Mouse (Mus musculus) thymus, postnatal 0 days (tissue): ENCODE results near the gene Col9a1. TPM values are rescaled to one million over a fixed set of nuclear protein-coding genes. Genes with fewer than 3 reads are reported as not detected.

Experiments used
- DNase-seq: peaks from one replicate; pipeline ENCODE4 v3.0.0-alpha.2; 2015; ENCODE audit warnings: low spot score
- polyA plus RNA-seq: library from polyadenylated mRNA; unstranded; fragments of >200 nt; fragmentation: Nextera tagmentation; extraction: Ambion mirVana; gene quantifications from 2 replicates; pipeline ENCODE4 v1.2.1, GENCODE M21; 2015

The Col9a1 gene
- polyA plus RNA-seq, result 0.81 and 0.91 TPM in 2 replicates

GRCm38 (mm10) chr1:24177224-24177851, at the start of gene Col9a1:
TSS of gene Col9a1 (plus strand) at chr1:24177610.
- no peak for DNase-seq

- DNase-seq, result no peak
Observed at GRCm38 (mm10) chr1:24127866-24128265, 49.5 kb upstream of the Col9a1 start.

- DNase-seq, result no peak
Observed at GRCm38 (mm10) chr1:24133853-24134252, 43.6 kb upstream of the Col9a1 start.

- peak; percentile 4 for DNase-seq
Observed at GRCm38 (mm10) chr1:24134792-24135191, 42.6 kb upstream of the Col9a1 start.

GRCm38 (mm10) chr1:24137133-24137532, 40.3 kb upstream of the Col9a1 start:
- peak; percentile 14 for DNase-seq

- DNase-seq, result no peak
Observed at GRCm38 (mm10) chr1:24140555-24140954, 36.9 kb upstream of the Col9a1 start.

GRCm38 (mm10) chr1:24143504-24143903, 33.9 kb upstream of the Col9a1 start:
- DNase-seq, result no peak

GRCm38 (mm10) chr1:24157751-24158150, 19.7 kb upstream of the Col9a1 start:
- DNase-seq, result no peak

GRCm38 (mm10) chr1:24169410-24169809, 8.0 kb upstream of the Col9a1 start:
- no peak for DNase-seq

GRCm38 (mm10) chr1:24171205-24171866, 6.1 kb upstream of the Col9a1 start:
- peak; percentile 11 for DNase-seq

- DNase-seq, result no peak
Observed at GRCm38 (mm10) chr1:24171898-24172297, 5.5 kb upstream of the Col9a1 start.

- no peak for DNase-seq
Observed at GRCm38 (mm10) chr1:24172656-24173055, 4.8 kb upstream of the Col9a1 start.

GRCm38 (mm10) chr1:24175761-24176160, 1.6 kb upstream of the Col9a1 start:
- DNase-seq, result no peak

- DNase-seq, result no peak
Observed at GRCm38 (mm10) chr1:24179856-24180255, 2.4 kb downstream of the Col9a1 start.

- DNase-seq, result no peak
Observed at GRCm38 (mm10) chr1:24184981-24185380, 7.6 kb downstream of the Col9a1 start.

GRCm38 (mm10) chr1:24186964-24187363, 9.6 kb downstream of the Col9a1 start:
- DNase-seq, result no peak

- no peak for DNase-seq
Observed at GRCm38 (mm10) chr1:24191668-24192067, 14.3 kb downstream of the Col9a1 start.

- no peak for DNase-seq
Observed at GRCm38 (mm10) chr1:24194111-24194510, 16.7 kb downstream of the Col9a1 start.

- no peak for DNase-seq
Observed at GRCm38 (mm10) chr1:24195070-24195840, 17.8 kb downstream of the Col9a1 start.

GRCm38 (mm10) chr1:24195951-24196517, 18.6 kb downstream of the Col9a1 start:
- no peak for DNase-seq

- no peak for DNase-seq
Observed at GRCm38 (mm10) chr1:24211621-24212385, 34.4 kb downstream of the Col9a1 start.
